Comparison of ENCODE assay signal across 21 mouse cellular contexts in genomic region chr16:30633906-30634746, GRCm38 (mm10). TPM values are rescaled to one million over a fixed set of nuclear protein-coding genes. Genes with fewer than 3 reads are reported as not detected.
A peak's percentile ranks its signal among the peaks of the same experiment; 100 is the strongest.
DNase-seq lines count a peak whose midpoint lies in the region; ATAC-seq and TF ChIP-seq lines count a peak whose summit lies in the region.
"Had no signal": no experiment of that assay in that cellular context is flagged by ENCODE, and none has a peak within 500 bp of the region (broad histone marks: within the 10 kb centered on the region; RNA-seq: fewer than 3 reads in every experiment).

No protein-coding gene starts in this region.

- no peaks in the 10 kb centered on the region for H3K9me3 ChIP-seq in midbrain, embryonic 11.5 days (ENCODE audit: control insufficient read depth, low read length)
- no peaks in the 10 kb centered on the region for H3K9me3 ChIP-seq in midbrain, embryonic 15.5 days
- H3K9me3 ChIP-seq in intestine, postnatal 0 days (ENCODE audit: control insufficient read depth) = no peaks in the 10 kb centered on the region
- no peaks in the 10 kb centered on the region for H3K9me3 ChIP-seq in forebrain, embryonic 16.5 days (ENCODE audit: control insufficient read depth, low read length)
- H3K9me3 ChIP-seq: embryonic facial prominence, embryonic 13.5 days; forebrain, embryonic 15.5 days; G1E; limb, embryonic 10.5 days had no signal

- TF ChIP-seq CTCF in intestine, postnatal 0 days (IDR thresholded peaks at IDR 0.05; ENCODE audit: low read depth) = no peak

- no peak overlapping the region for H3K4me2 ChIP-seq in midbrain, embryonic 11.5 days
- no peak overlapping the region for H3K4me2 ChIP-seq in midbrain, embryonic 15.5 days
- H3K4me2 ChIP-seq in intestine, postnatal 0 days (replicated peaks; ENCODE audit: low read depth) = no peak overlapping the region
- no peak overlapping the region for H3K4me2 ChIP-seq in forebrain, embryonic 16.5 days (ENCODE audit: low read length)
- H3K4me2 ChIP-seq: embryonic facial prominence, embryonic 13.5 days; forebrain, embryonic 15.5 days had no signal

- no peaks in the 10 kb centered on the region for H3K4me1 ChIP-seq in midbrain, embryonic 11.5 days (ENCODE audit: control insufficient read depth, insufficient read depth, low read length)
- no peaks in the 10 kb centered on the region for H3K4me1 ChIP-seq in midbrain, embryonic 15.5 days
- H3K4me1 ChIP-seq in intestine, postnatal 0 days (replicated peaks; ENCODE audit: control insufficient read depth, insufficient read depth, low read length) = no peaks in the 10 kb centered on the region
- H3K4me1 ChIP-seq in forebrain, embryonic 16.5 days (replicated peaks; ENCODE audit: control insufficient read depth, insufficient read depth, low read length) = no peaks in the 10 kb centered on the region
- H3K4me1 ChIP-seq: embryonic facial prominence, embryonic 13.5 days; forebrain, embryonic 15.5 days had no signal

- 71% methylated on average over 8 of the region's 8 CpGs for WGBS in midbrain, embryonic 11.5 days
- 65% methylated on average over 8 of the region's 8 CpGs for WGBS in midbrain, embryonic 15.5 days
- WGBS in intestine, postnatal 0 days = 37% methylated on average over 8 of the region's 8 CpGs
- WGBS in forebrain, embryonic 16.5 days = 73% methylated on average over 8 of the region's 8 CpGs

- H3K27me3 ChIP-seq in midbrain, embryonic 11.5 days (ENCODE audit: control insufficient read depth, insufficient read depth, low read length) = no peaks in the 10 kb centered on the region
- H3K27me3 ChIP-seq in midbrain, embryonic 15.5 days (replicated peaks) = no peaks in the 10 kb centered on the region
- no peaks in the 10 kb centered on the region for H3K27me3 ChIP-seq in intestine, postnatal 0 days (replicated peaks; ENCODE audit: control insufficient read depth, insufficient read depth, low read length)
- H3K27me3 ChIP-seq in forebrain, embryonic 16.5 days (replicated peaks; ENCODE audit: control insufficient read depth, insufficient read depth, low read length) = no peaks in the 10 kb centered on the region
- H3K27me3 ChIP-seq: embryonic facial prominence, embryonic 13.5 days; forebrain, embryonic 15.5 days had no signal

- ATAC-seq in midbrain, embryonic 11.5 days (ENCODE audit: low FRiP score) = no peak
- no peak for ATAC-seq in midbrain, embryonic 15.5 days (replicated peaks)
- 0 out of 2 replicates have a peak, but pooled peaks have one; percentile 16 for ATAC-seq in intestine, postnatal 0 days
- ATAC-seq in forebrain, embryonic 16.5 days = no peak
- ATAC-seq: activated CD4-positive, CD25-positive, alpha-beta regulatory T cell, adult 4 months; CD4-positive, CD25-positive, alpha-beta regulatory T cell, adult 4 months; forebrain, embryonic 15.5 days; liver, postnatal 0 days; midbrain, embryonic 16.5 days had no signal

- no peak overlapping the region for H3K9ac ChIP-seq in midbrain, embryonic 11.5 days (ENCODE audit: low read length)
- no peak overlapping the region for H3K9ac ChIP-seq in midbrain, embryonic 15.5 days
- no peak overlapping the region for H3K9ac ChIP-seq in intestine, postnatal 0 days (ENCODE audit: low read depth, low read length)
- no peak overlapping the region for H3K9ac ChIP-seq in forebrain, embryonic 16.5 days (replicated peaks; ENCODE audit: low read depth, low read length)
- H3K9ac ChIP-seq: embryonic facial prominence, embryonic 13.5 days; forebrain, embryonic 15.5 days; liver, postnatal 0 days had no signal

- H3K27ac ChIP-seq in midbrain, embryonic 11.5 days (ENCODE audit: low read depth, low read length) = no peak overlapping the region
- H3K27ac ChIP-seq in midbrain, embryonic 15.5 days = no peak overlapping the region
- H3K27ac ChIP-seq in intestine, postnatal 0 days (ENCODE audit: low read depth, low read length) = no peak overlapping the region
- H3K27ac ChIP-seq in forebrain, embryonic 16.5 days (ENCODE audit: low read length) = no peak overlapping the region
- H3K27ac ChIP-seq: embryonic facial prominence, embryonic 13.5 days; forebrain, embryonic 15.5 days; limb, embryonic 10.5 days had no signal

- DNase-seq in midbrain, embryonic 11.5 days (ENCODE audit: low spot score, missing footprints) = peak; percentile 69
- peak; percentile 64 to 78 for DNase-seq in thymus, postnatal 10 days (ENCODE audit: low spot score in 2 of 2)
- DNase-seq in right cerebral cortex, postnatal 14 days = no peak
- DNase-seq in layer of hippocampus, postnatal 25 days (ENCODE audit: extremely low spot score in 1 of 2, low spot score in 1 of 2) = no peak
- DNase-seq: adrenal gland, postnatal 14 days; cerebellum, adult 18-20 months; kidney, postnatal 14 days; layer of hippocampus, adult 9-11 months; liver, postnatal 0 days; lung, postnatal 14 days had no signal

- H3K4me3 ChIP-seq in midbrain, embryonic 11.5 days (ENCODE audit: low read depth, low read length) = no peak overlapping the region
- H3K4me3 ChIP-seq in midbrain, embryonic 15.5 days = no peak overlapping the region
- no peak overlapping the region for H3K4me3 ChIP-seq in intestine, postnatal 0 days (ENCODE audit: low read depth, low read length)
- no peak overlapping the region for H3K4me3 ChIP-seq in forebrain, embryonic 16.5 days (replicated peaks; ENCODE audit: low read length)
- H3K4me3 ChIP-seq: embryonic facial prominence, embryonic 13.5 days; forebrain, embryonic 15.5 days; limb, embryonic 10.5 days; megakaryocyte, embryonic 14.5 days had no signal

- no peaks in the 10 kb centered on the region for H3K36me3 ChIP-seq in midbrain, embryonic 11.5 days (ENCODE audit: control insufficient read depth, insufficient read depth, low read length)
- H3K36me3 ChIP-seq in midbrain, embryonic 15.5 days (replicated peaks) = no peaks in the 10 kb centered on the region
- no peaks in the 10 kb centered on the region for H3K36me3 ChIP-seq in intestine, postnatal 0 days (ENCODE audit: control insufficient read depth, insufficient read depth)
- no peaks in the 10 kb centered on the region for H3K36me3 ChIP-seq in forebrain, embryonic 16.5 days (ENCODE audit: control insufficient read depth, insufficient read depth)
- H3K36me3 ChIP-seq: embryonic facial prominence, embryonic 13.5 days; forebrain, embryonic 15.5 days; G1E; limb, embryonic 10.5 days had no signal

RNA-seq across cellular contexts. Expression of gene Fam43a, which starts 34.6 kb away (rescaled TPM):
- 5.4 and 6.1 TPM in 2 replicates for polyA plus RNA-seq in midbrain, embryonic 11.5 days (2014; fragmentation: Nextera tagmentation; extraction: Ambion mirVana)
- 15.9 and 17.4 TPM in 2 replicates for polyA plus RNA-seq in midbrain, embryonic 15.5 days (2015; fragmentation: Nextera tagmentation; extraction: Ambion mirVana)
- polyA plus RNA-seq in intestine, postnatal 0 days (2015; fragmentation: Nextera tagmentation; extraction: Ambion mirVana) = 5.6 and 5.9 TPM in 2 replicates
- polyA plus RNA-seq in forebrain, embryonic 16.5 days (2015; fragmentation: Nextera tagmentation; extraction: Ambion mirVana) = 11.3 and 12.4 TPM in 2 replicates
- total RNA-seq in layer of hippocampus, postnatal 25 days (2021) = 10 to 100 TPM in 1 of 2 experiments, 1 to 10 TPM in 1; 9.0 to 12.7 TPM
- total RNA-seq: G1E had no signal

RNA-seq across cellular contexts. Expression of gene Lsg1, which starts 46.7 kb away (rescaled TPM):
- polyA plus RNA-seq in midbrain, embryonic 11.5 days (2014; fragmentation: Nextera tagmentation; extraction: Ambion mirVana) = 84.7 and 89.3 TPM in 2 replicates
- polyA plus RNA-seq in midbrain, embryonic 15.5 days (2015; fragmentation: Nextera tagmentation; extraction: Ambion mirVana) = 46.0 and 47.6 TPM in 2 replicates
- polyA plus RNA-seq in intestine, postnatal 0 days (2015; fragmentation: Nextera tagmentation; extraction: Ambion mirVana) = 23.1 and 24.5 TPM in 2 replicates
- 61.1 and 63.1 TPM in 2 replicates for polyA plus RNA-seq in forebrain, embryonic 16.5 days (2015; fragmentation: Nextera tagmentation; extraction: Ambion mirVana)
- 10 to 100 TPM; 17.3 to 21.1 TPM for total RNA-seq in layer of hippocampus, postnatal 25 days (2021)

Comparison
In these comparisons a context has a peak if more than half of its experiments do, and no peak if none do; other contexts are left out.
1. DNase-seq: peak in midbrain, embryonic 11.5 days (single experiment) and thymus, postnatal 10 days (2 of 2); none in right cerebral cortex, postnatal 14 days (single experiment) and layer of hippocampus, postnatal 25 days (0 of 2).